Mouse (Mus musculus) heart, embryonic 14.5 days (tissue): ENCODE measurements around the gene Chic2. TPM values are rescaled to one million over a fixed set of nuclear protein-coding genes. Genes with fewer than 3 reads are reported as not detected.

Experiments
- ATAC-seq: fragments of 200-750 bp; cut with Nextera tagmentation; 2 replicates; pipeline ENCODE4 v1.8.0; 2017; ENCODE audit warnings: low read depth, moderate TSS enrichment; ENCODE audit not compliant: insufficient number of reproducible peaks, insufficient read depth, low FRiP score
- H3K27ac ChIP-seq, 2 experiments: fragments of 200-500 bp in 1 of 2; fragments of 300-500 bp in 1 of 2; sonication (generic) in 1 of 2; replicated peaks in 1 of 2; 2 replicates each; pipeline ENCODE4 v1.5.1; 2012 to 2014; ENCODE audit warnings: low read depth in 2 of 2, low read length in 2 of 2, control low read depth in 1 of 2, mild to moderate bottlenecking in 1 of 2, mixed read lengths in 1 of 2; ENCODE audit not compliant: control insufficient read depth in 1 of 2, insufficient read depth in 1 of 2
- H3K27me3 ChIP-seq: fragments of 300-500 bp; sonication (generic); 2 replicates; pipeline ENCODE4 v1.6.1; 2014; ENCODE audit warnings: mild to moderate bottlenecking, low read length, control low read depth; ENCODE audit not compliant: control insufficient read depth, insufficient read depth
- H3K36me3 ChIP-seq: fragments of 300-500 bp; sonication (generic); 2 replicates; pipeline ENCODE4 v1.6.1; 2014; ENCODE audit warnings: mild to moderate bottlenecking, control low read depth, low read length, mixed read lengths; ENCODE audit not compliant: control insufficient read depth, insufficient read depth
- H3K4me1 ChIP-seq, 2 experiments: fragments of 200-500 bp in 1 of 2; fragments of 300-500 bp in 1 of 2; sonication (generic) in 1 of 2; 2 replicates each; pipeline ENCODE4 v1.6.1; 2012 to 2014; ENCODE audit warnings: low read length in 2 of 2, control low read depth in 1 of 2, mixed read lengths in 1 of 2; ENCODE audit not compliant: control insufficient read depth in 2 of 2, insufficient read depth in 2 of 2
- H3K4me2 ChIP-seq: fragments of 300-500 bp; sonication (generic); 2 replicates; pipeline ENCODE4 v1.6.1; 2014; ENCODE audit warnings: mild to moderate bottlenecking, low read length
- H3K4me3 ChIP-seq, 2 experiments: fragments of 200-500 bp in 1 of 2; fragments of 300-500 bp in 1 of 2; sonication (generic) in 1 of 2; 2 replicates each; pipeline ENCODE4 v1.5.1; 2012 to 2014; ENCODE audit warnings: low read length in 2 of 2, mild to moderate bottlenecking in 2 of 2, control low read depth in 1 of 2, low read depth in 1 of 2, moderate library complexity in 1 of 2; ENCODE audit not compliant: control insufficient read depth in 1 of 2, insufficient read depth in 1 of 2
- H3K9ac ChIP-seq: fragments of 300-500 bp; sonication (generic); 2 replicates; pipeline ENCODE4 v1.6.1; 2014; ENCODE audit warnings: mild to moderate bottlenecking, low read length
- H3K9me3 ChIP-seq: fragments of 300-500 bp; sonication (generic); 2 replicates; pipeline ENCODE4 v1.6.1; 2016; ENCODE audit warnings: low read length, control low read depth; ENCODE audit not compliant: control insufficient read depth
- WGBS: fragments of 180-500 bp; shearing (Covaris S2); extraction: QIAGEN DNeasy Blood & Tissue Kit; methylation state at CpG from one replicate; pipeline ENCODE4 v1.1.7; 2014; 5-methylcytosine and 5-hydroxymethylcytosine counted together
- polyA plus RNA-seq: library from polyadenylated mRNA; unstranded; fragments of >200 nt; fragmentation: Nextera tagmentation; extraction: Ambion mirVana; gene quantifications from 2 replicates; pipeline ENCODE4 v1.2.1, GENCODE M21; 2014

The Chic2 gene
- polyA plus RNA-seq, 1 experiment from 2014 or later = 40.0 TPM

DNA sequence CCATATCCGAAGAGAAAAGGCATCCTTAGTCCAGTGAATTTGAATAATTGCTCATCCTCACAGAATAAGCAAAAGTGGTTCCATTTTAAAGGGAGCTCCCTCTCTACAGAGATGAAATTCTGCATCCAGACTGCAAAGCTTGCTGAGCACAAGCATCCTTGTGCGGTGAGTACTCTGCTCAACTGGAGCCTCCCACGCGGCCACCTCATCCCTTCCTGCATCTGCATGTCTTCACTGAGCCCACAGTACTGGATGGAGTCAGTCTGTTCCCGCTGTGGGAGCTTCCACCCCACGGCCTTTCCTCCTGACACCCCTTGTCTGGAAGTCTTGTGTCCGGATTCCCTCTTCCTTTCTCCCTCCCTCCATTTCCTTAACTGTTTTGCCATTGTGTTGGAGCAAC is 95.3 kb downstream of the Chic2 start:
- no peak overlapping the region for H3K9ac ChIP-seq
- H3K27ac ChIP-seq = no peak overlapping the region
- no peak overlapping the region for H3K4me3 ChIP-seq
- peaks cover 5 to 7% of the 10 kb centered on the region in 2 experiments for H3K4me1 ChIP-seq
- no peaks in the 10 kb centered on the region for H3K9me3 ChIP-seq
- H3K27me3 ChIP-seq = peaks cover 8% of the 10 kb centered on the region; the same call in 1 of the 2 replicates
- 57% methylated on average over 7 of the region's 7 CpGs for WGBS
- no peaks in the 10 kb centered on the region for H3K36me3 ChIP-seq
- no peak for ATAC-seq
- H3K4me2 ChIP-seq = no peak overlapping the region

DNA sequence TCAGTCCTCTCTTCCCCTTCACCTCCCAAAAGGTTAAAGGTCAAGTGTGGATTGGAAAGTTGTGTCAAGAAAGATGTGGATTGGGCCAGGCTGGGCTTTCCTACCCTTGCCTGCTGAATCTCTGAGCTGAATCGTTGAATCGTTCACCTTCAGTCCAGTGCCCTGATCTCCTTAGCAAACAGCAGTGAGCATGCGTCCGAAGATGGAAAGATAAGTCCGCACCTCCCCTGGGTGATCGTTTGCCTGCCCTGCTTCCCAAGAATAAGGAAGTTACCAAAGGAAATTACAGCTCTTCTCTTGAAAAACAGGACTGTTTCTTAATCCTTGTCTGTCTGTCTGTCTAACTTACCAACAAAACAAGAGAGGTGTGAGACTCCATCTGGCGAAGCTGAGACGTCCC is 96.1 kb downstream of the Chic2 start:
- no peak for ATAC-seq
- H3K4me1 ChIP-seq = peaks cover 9 to 12% of the 10 kb centered on the region in 2 experiments
- no peaks in the 10 kb centered on the region for H3K36me3 ChIP-seq
- H3K4me2 ChIP-seq = no peak overlapping the region
- WGBS = 41% methylated on average over 8 of the region's 8 CpGs
- H3K9me3 ChIP-seq = no peaks in the 10 kb centered on the region
- H3K27me3 ChIP-seq = peaks cover 8% of the 10 kb centered on the region; the same call in 1 of the 2 replicates
- H3K27ac ChIP-seq = no peak overlapping the region
- H3K9ac ChIP-seq = no peak overlapping the region
- no peak overlapping the region for H3K4me3 ChIP-seq

Other genes starting within 250 kb of the Chic2 start
- gene Gsx2, start 30.8 kb upstream of the Chic2 start, polyA plus RNA-seq = not detected in 2 replicates
- 19.6 and 24.5 TPM in 2 replicates for gene Pdgfra, start 107.5 kb upstream of the Chic2 start, polyA plus RNA-seq